Mouse (Mus musculus) midbrain, embryonic 11.5 days (tissue): ENCODE measurements around the gene Gfra4. TPM values are rescaled to one million over a fixed set of nuclear protein-coding genes. Genes with fewer than 3 reads are reported as not detected.

Experiments used
- ATAC-seq: fragments of 200-750 bp; cut with Nextera tagmentation; 2 replicates; pipeline ENCODE4 v1.8.0; 2017; ENCODE audit warnings: moderate TSS enrichment, moderate library complexity; ENCODE audit not compliant: low FRiP score
- DNase-seq: peaks from one replicate; pipeline ENCODE4 v3.0.0; 2015; ENCODE audit warnings: low spot score; ENCODE audit errors: missing footprints
- H3K27ac ChIP-seq: fragments of 300-500 bp; sonication (generic); 2 replicates; pipeline ENCODE4 v1.5.1; 2014; ENCODE audit warnings: low read depth, low read length
- H3K27me3 ChIP-seq: fragments of 300-500 bp; sonication (generic); 2 replicates; pipeline ENCODE4 v1.6.1; 2014; ENCODE audit warnings: mild to moderate bottlenecking, low read length, moderate library complexity, mixed read lengths; ENCODE audit not compliant: control insufficient read depth, insufficient read depth
- H3K36me3 ChIP-seq: fragments of 300-500 bp; sonication (generic); 2 replicates; pipeline ENCODE4 v1.6.1; 2014; ENCODE audit warnings: mild to moderate bottlenecking, low read length, moderate library complexity, mixed read lengths; ENCODE audit not compliant: control insufficient read depth, insufficient read depth
- H3K4me1 ChIP-seq: fragments of 300-500 bp; sonication (generic); 2 replicates; pipeline ENCODE4 v1.6.1; 2014; ENCODE audit warnings: low read length; ENCODE audit not compliant: control insufficient read depth, insufficient read depth
- H3K4me2 ChIP-seq: fragments of 300-500 bp; sonication (generic); 2 replicates; pipeline ENCODE4 v1.6.1; 2014; ENCODE audit warnings: mild to moderate bottlenecking, moderate library complexity
- H3K4me3 ChIP-seq: fragments of 300-500 bp; sonication (generic); 2 replicates; pipeline ENCODE4 v1.5.1; 2014; ENCODE audit warnings: low read depth, low read length
- H3K9ac ChIP-seq: fragments of 300-500 bp; sonication (generic); 2 replicates; pipeline ENCODE4 v1.6.1; 2014; ENCODE audit warnings: low read length
- H3K9me3 ChIP-seq: fragments of 300-500 bp; sonication (generic); 2 replicates; pipeline ENCODE4 v1.6.1; 2016; ENCODE audit warnings: low read length; ENCODE audit not compliant: control insufficient read depth
- WGBS: fragments of 180-500 bp; shearing (Covaris S2); extraction: QIAGEN DNeasy Blood & Tissue Kit; methylation state at CpG from one replicate; pipeline ENCODE4 v1.1.7; 2014; 5-methylcytosine and 5-hydroxymethylcytosine counted together
- polyA plus RNA-seq: library from polyadenylated mRNA; unstranded; fragments of >200 nt; fragmentation: Nextera tagmentation; extraction: Ambion mirVana; gene quantifications from 2 replicates; pipeline ENCODE4 v1.2.1, GENCODE M21; 2014

Gfra4 gene
- 2.1 and 3.0 TPM in 2 replicates for polyA plus RNA-seq

DNA sequence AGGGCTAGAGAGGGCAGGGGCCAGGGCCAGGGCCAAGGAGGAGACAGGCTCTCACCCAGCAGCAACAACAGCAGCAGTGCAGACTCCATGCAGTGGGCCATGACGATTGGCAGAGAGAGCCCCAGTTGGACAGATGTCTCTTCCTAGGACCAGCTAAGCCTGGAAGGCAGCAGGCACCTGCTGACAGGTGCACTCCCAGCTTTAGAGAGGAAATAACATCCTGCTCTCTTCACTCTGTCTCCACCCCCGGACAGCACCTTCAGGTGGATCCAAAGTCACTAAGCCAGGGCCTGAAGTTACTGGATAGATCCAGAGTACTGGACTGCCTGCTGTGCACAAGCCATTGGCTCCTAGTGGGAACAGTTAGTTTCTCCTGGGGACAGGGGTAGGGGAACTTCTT, at the start of gene Gfra4:
TSS of gene Gfra4 (minus strand) at position 101 of the 400 bp plus-strand sequence.
- no peak within 1 kb of the TSS for H3K4me2 ChIP-seq

GRCm38 (mm10) chr2:131090852-131091251, 48.0 kb upstream of the Gfra4 start:
- DNase-seq (no peak), ATAC-seq (no peak)
- H3K4me2 ChIP-seq: no peak overlapping the region
- no peak overlapping the region for H3K4me3 ChIP-seq
- H3K4me1 ChIP-seq: no peaks in the 10 kb centered on the region
- H3K27me3 ChIP-seq: no peaks in the 10 kb centered on the region
- 79% methylated on average over 3 of the region's 3 CpGs for WGBS
- no peak overlapping the region for H3K9ac ChIP-seq
- no peak overlapping the region for H3K27ac ChIP-seq
- H3K36me3 ChIP-seq: no peaks in the 10 kb centered on the region
- no peaks in the 10 kb centered on the region for H3K9me3 ChIP-seq

More for the DNA sequence above, at the start of gene Gfra4:
- H3K9me3 ChIP-seq: no peaks in the 10 kb centered on the region
- H3K4me1 ChIP-seq: peaks cover 3% of the 10 kb centered on the region; the same call in 1 of the 2 replicates
- H3K4me3 ChIP-seq: no peak within 1 kb of the TSS
- H3K27ac ChIP-seq: no peak within 1 kb of the TSS
- DNase-seq (no peak), ATAC-seq (no peak)
- H3K9ac ChIP-seq: no peak within 1 kb of the TSS
- no peaks in the 10 kb centered on the region for H3K36me3 ChIP-seq
- WGBS: 71% methylated on average over 2 of the region's 2 CpGs
- H3K27me3 ChIP-seq: peaks cover 33% of the 10 kb centered on the region

DNA sequence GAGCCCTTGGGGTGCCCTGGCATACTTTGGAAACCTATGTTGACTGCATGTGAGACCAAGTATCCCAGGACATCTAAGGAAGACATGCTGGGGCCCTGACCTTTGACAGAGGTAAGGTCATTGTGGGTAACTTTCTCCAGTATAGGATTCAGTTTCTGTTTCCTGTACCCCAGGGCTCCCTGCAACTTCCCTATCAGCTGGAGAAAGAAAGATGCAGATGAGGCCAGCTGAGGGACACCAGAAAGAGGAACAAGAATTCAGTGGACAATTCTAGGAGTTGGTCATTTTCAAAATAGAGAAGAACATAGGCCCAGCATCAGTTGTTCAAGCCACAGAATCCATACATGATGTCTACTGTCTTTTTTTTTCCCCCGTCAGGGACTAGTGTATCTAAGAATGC, 46.7 kb upstream of the Gfra4 start:
- H3K27ac ChIP-seq: no peak overlapping the region
- no peaks in the 10 kb centered on the region for H3K36me3 ChIP-seq
- H3K4me1 ChIP-seq: no peaks in the 10 kb centered on the region
- no peak overlapping the region for H3K9ac ChIP-seq
- H3K4me3 ChIP-seq: no peak overlapping the region
- H3K4me2 ChIP-seq: no peak overlapping the region
- no peaks in the 10 kb centered on the region for H3K9me3 ChIP-seq
- DNase-seq (no peak), ATAC-seq (no peak)
- WGBS: 82% methylated on average over 1 of the region's 1 CpGs
- H3K27me3 ChIP-seq: no peaks in the 10 kb centered on the region

- H3K27ac ChIP-seq: no peak overlapping the region
- no peak overlapping the region for H3K9ac ChIP-seq
- H3K4me2 ChIP-seq: no peak overlapping the region
- H3K27me3 ChIP-seq: no peaks in the 10 kb centered on the region
- no peak for ATAC-seq
- no peaks in the 10 kb centered on the region for H3K36me3 ChIP-seq
- H3K4me1 ChIP-seq: no peaks in the 10 kb centered on the region
- H3K4me3 ChIP-seq: no peak overlapping the region
- WGBS: 90% methylated on average over 4 of the region's 4 CpGs
- H3K9me3 ChIP-seq: no peaks in the 10 kb centered on the region
- DNase-seq: no peak
These were observed 45.7 kb upstream of the Gfra4 start for GRCm38 (mm10) chr2:131088581-131088980.

- no peaks in the 10 kb centered on the region for H3K27me3 ChIP-seq
- no peaks in the 10 kb centered on the region for H3K4me1 ChIP-seq
- WGBS: 86% methylated on average over 11 of the region's 11 CpGs
- H3K9ac ChIP-seq: no peak within 1 kb of the TSS
- no peaks in the 10 kb centered on the region for H3K9me3 ChIP-seq
- H3K36me3 ChIP-seq: no peaks in the 10 kb centered on the region
- DNase-seq (no peak), ATAC-seq (no peak)
- no peak within 1 kb of the TSS for H3K4me3 ChIP-seq
- H3K4me2 ChIP-seq: no peak within 1 kb of the TSS
- no peak within 1 kb of the TSS for H3K27ac ChIP-seq
These were observed 43.9 kb upstream of the Gfra4 start, which contains the start of gene Siglec1 for GRCm38 (mm10) chr2:131086667-131087390. Siglec1 (minus strand) TSS chr2:131086765.

- peak; percentile 68 for DNase-seq
- no peak overlapping the region for H3K9ac ChIP-seq
- H3K27me3 ChIP-seq: no peaks in the 10 kb centered on the region
- H3K4me1 ChIP-seq: no peaks in the 10 kb centered on the region
- H3K4me3 ChIP-seq: no peak overlapping the region
- WGBS: 86% methylated on average over 4 of the region's 4 CpGs
- H3K4me2 ChIP-seq: no peak overlapping the region
- no peak overlapping the region for H3K27ac ChIP-seq
- H3K36me3 ChIP-seq: no peaks in the 10 kb centered on the region
- ATAC-seq: no peak
- no peaks in the 10 kb centered on the region for H3K9me3 ChIP-seq
These were observed 41.3 kb upstream of the Gfra4 start for GRCm38 (mm10) chr2:131084206-131084605.

- Histone ChIP-seq H3K27me3 (no peaks in the 10 kb centered on the region), H3K9me3 (no peaks in the 10 kb centered on the region), H3K27ac (no peak overlapping the region), H3K4me2 (no peak overlapping the region), H3K4me3 (no peak overlapping the region), H3K4me1 (no peaks in the 10 kb centered on the region), H3K9ac (no peak overlapping the region), H3K36me3 (no peaks in the 10 kb centered on the region)
- no peak for ATAC-seq
- 78% methylated on average over 5 of the region's 5 CpGs for WGBS
- DNase-seq: no peak
These were observed 37.6 kb upstream of the Gfra4 start for GRCm38 (mm10) chr2:131080507-131080906.

DNA sequence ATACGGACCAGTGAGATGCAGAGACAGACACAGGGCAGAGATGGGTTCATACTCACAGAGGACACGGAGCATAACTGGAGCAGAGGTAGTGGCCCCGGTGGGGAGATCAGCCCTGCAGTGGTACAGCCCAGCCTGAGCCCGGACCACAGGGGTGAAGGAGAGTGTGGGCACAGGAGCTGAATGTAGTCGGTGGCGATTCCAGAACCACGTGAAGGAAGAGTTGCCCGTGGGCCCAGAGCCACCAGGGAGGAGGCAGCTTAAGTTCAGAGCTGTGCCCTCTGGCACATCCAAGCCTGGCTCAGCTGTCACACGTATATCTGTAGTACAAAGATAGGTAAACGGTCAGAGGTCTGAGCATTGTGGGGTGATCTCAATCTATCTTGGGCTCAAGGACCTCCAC, 29.6 kb upstream of the Gfra4 start:
- Histone ChIP-seq H3K9me3 (no peaks in the 10 kb centered on the region), H3K27ac (no peak overlapping the region), H3K4me2 (no peak overlapping the region), H3K9ac (no peak overlapping the region), H3K4me3 (no peak overlapping the region), H3K36me3 (no peaks in the 10 kb centered on the region), H3K4me1 (no peaks in the 10 kb centered on the region), H3K27me3 (no peaks in the 10 kb centered on the region)
- DNase-seq (peak; percentile 56), ATAC-seq (no peak)
- 88% methylated on average over 10 of the region's 10 CpGs for WGBS

GRCm38 (mm10) chr2:131067481-131067880, 24.6 kb upstream of the Gfra4 start:
- no peaks in the 10 kb centered on the region for H3K36me3 ChIP-seq
- 83% methylated on average over 6 of the region's 6 CpGs for WGBS
- no peak for DNase-seq
- no peak for ATAC-seq
- no peak overlapping the region for H3K27ac ChIP-seq
- no peak overlapping the region for H3K4me3 ChIP-seq
- H3K9me3 ChIP-seq: no peaks in the 10 kb centered on the region
- peaks cover 3% of the 10 kb centered on the region; the same call in 1 of the 2 replicates for H3K4me1 ChIP-seq
- H3K9ac ChIP-seq: no peak overlapping the region
- H3K4me2 ChIP-seq: no peak overlapping the region
- H3K27me3 ChIP-seq: peaks cover 11% of the 10 kb centered on the region
